Mouse (Mus musculus) layer of hippocampus, postnatal 10 days (tissue): ENCODE data around the gene Tuba1c. TPM values are rescaled to one million over a fixed set of nuclear protein-coding genes. Genes with fewer than 3 reads are reported as not detected.
"Not testable (repeated sequence)": the region's sequence is repeated elsewhere in the genome, so short reads cannot be mapped to it uniquely, and the experiment has no call there.

ENCODE experiments used
- DNase-seq, 2 experiments: peaks; one replicate each; pipeline ENCODE4 v3.0.0; 2021; ENCODE audit warnings: low spot score in 2 of 2
- total RNA-seq, 2 experiments: library from RNA; stranded (reverse); gene quantifications; 2 replicates each; pipeline ENCODE4 v1.2.3; 2021

Gene Tuba1c
- total RNA-seq, 2 experiments from 2014 or later: 234 TPM

- DNase-seq: no peak
Measured at GRCm38 (mm10) chr15:99028874-99029458, 725 bp upstream of the Tuba1c start.

- no peak for DNase-seq
Measured at GRCm38 (mm10) chr15:99030585-99031387, 1.1 kb downstream of the Tuba1c start.

- DNase-seq: no peak
Measured at GRCm38 (mm10) chr15:99031388-99031675, 1.6 kb downstream of the Tuba1c start.

- no peak for DNase-seq
Measured at GRCm38 (mm10) chr15:99032041-99032725, 2.5 kb downstream of the Tuba1c start.

GRCm38 (mm10) chr15:99032726-99033250 lies 3.1 kb downstream of the Tuba1c start:
- DNase-seq: no peak

GRCm38 (mm10) chr15:99033498-99034270 lies 4.0 kb downstream of the Tuba1c start:
- no peak for DNase-seq

GRCm38 (mm10) chr15:99035431-99035830 lies 5.7 kb downstream of the Tuba1c start:
- DNase-seq: no peak

- DNase-seq: no peak
Measured at GRCm38 (mm10) chr15:99036249-99036905, 6.7 kb downstream of the Tuba1c start.

GRCm38 (mm10) chr15:99038025-99038424 lies 8.3 kb downstream of the Tuba1c start:
- DNase-seq: no peak

GRCm38 (mm10) chr15:99038797-99039196 lies 9.1 kb downstream of the Tuba1c start:
- DNase-seq: no peak

- no peak for DNase-seq
Measured at GRCm38 (mm10) chr15:99039306-99039705, 9.6 kb downstream of the Tuba1c start.

GRCm38 (mm10) chr15:99039996-99040919 lies 10.6 kb downstream of the Tuba1c start:
- DNase-seq: no peak

GRCm38 (mm10) chr15:99040920-99041856 lies 11.5 kb downstream of the Tuba1c start:
- no peak for DNase-seq

- no peak for DNase-seq
Measured at GRCm38 (mm10) chr15:99042334-99042733, 12.6 kb downstream of the Tuba1c start.

GRCm38 (mm10) chr15:99044854-99045253 lies 15.2 kb downstream of the Tuba1c start:
- no peak for DNase-seq

- DNase-seq: not testable (repeated sequence)
Measured at GRCm38 (mm10) chr15:99045734-99046133, 16.0 kb downstream of the Tuba1c start.

- peak; percentile 66 to 67 for DNase-seq
Measured at GRCm38 (mm10) chr15:99049473-99050253, 20.0 kb downstream of the Tuba1c start.

- DNase-seq: no peak
Measured at GRCm38 (mm10) chr15:99053373-99053772, 23.7 kb downstream of the Tuba1c start.
